Mouse (Mus musculus) layer of hippocampus, adult 8-10 months (tissue): ENCODE data around the gene Mlec. TPM values are rescaled to one million over a fixed set of nuclear protein-coding genes. Genes with fewer than 3 reads are reported as not detected.
"Not testable (repeated sequence)": the region's sequence is repeated elsewhere in the genome, so short reads cannot be mapped to it uniquely, and the experiment has no call there.

ENCODE experiments used
- DNase-seq, 2 experiments: peaks; one replicate each; pipeline ENCODE4 v3.0.0; 2022; ENCODE audit warnings: low spot score in 2 of 2
- total RNA-seq, 4 experiments: library from RNA; stranded (reverse); gene quantifications; 2 replicates each; pipeline ENCODE4 v1.2.4; 2022

The Mlec gene
- total RNA-seq, 4 experiments from 2014 or later, result 80.4 to 100 (median 89.0) TPM

DNA sequence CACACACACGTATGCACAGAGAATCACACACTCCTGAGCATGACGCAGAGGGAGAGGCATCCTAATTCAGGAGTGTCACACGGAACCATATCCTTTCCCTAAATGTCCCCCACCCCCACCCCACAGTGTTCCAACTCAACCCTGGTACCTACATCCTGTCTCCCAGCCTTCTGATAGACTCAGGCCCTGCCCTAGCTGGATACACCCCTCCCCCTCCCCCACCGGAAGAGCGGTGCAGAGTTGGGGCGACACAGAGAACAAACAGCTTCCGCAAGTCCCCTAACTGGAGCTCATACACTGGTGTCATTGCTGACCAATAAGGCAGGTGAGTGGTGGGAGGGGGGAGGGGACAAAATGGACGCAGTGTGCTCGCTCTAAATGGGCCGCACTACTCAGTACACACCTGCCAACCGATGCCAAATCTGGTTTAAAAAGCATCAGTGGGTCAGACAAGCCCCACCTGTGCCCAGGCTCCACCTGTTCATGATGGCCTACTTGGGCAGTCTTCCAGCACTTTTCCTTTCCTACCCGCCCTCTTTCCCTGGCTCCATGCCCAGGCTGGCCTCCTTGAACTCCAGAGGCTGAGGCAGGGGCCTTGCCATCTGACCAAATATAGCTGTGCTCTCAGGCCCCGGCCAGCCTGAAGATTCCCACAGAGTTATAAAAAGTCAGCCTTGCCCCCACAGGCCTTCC lies 23.4 kb upstream of the Mlec start:
- no peak for DNase-seq

- DNase-seq, result no peak
Measured at GRCm38 (mm10) chr5:115179596-115179995, 21.6 kb upstream of the Mlec start.

DNA sequence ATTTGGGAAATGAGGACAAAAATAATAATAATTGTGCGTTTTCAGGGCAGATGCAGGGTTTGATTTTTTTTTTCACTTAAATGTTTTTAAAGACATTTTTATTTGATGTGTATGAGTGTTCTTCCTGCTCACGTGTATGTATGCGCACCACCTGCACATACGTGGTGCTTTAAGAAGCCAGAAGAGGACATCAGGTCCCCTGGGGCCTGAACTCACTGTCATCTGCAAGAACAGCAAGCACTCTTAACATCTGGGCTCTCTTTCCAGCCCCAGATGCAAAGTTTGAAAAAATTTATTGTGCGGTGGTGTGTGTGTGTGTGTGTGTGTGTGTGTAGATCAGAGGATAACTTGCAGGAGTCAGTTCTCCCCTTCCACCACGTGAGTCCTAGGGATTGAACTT lies 19.9 kb upstream of the Mlec start:
- no peak for DNase-seq

DNA sequence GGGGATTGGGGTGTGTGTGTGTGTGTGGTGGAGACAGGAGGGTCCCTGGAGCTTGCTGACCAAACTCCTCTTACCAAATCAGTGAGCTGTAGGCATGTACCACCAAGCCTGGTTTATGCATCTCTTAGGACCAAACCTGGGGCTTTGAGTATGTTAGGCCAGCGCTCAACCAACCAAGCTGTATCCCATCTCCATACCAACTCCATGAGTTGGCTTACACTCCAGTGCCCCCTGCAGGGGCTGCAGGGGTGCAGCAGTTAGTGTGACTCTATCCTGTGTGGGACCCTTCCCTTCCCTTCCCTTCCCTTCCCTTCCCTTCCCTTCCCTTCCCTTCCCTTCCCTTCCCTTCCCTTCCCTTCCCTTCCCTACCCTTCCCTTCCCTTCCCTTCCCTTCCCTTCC lies 16.6 kb upstream of the Mlec start:
- no peak for DNase-seq

DNA sequence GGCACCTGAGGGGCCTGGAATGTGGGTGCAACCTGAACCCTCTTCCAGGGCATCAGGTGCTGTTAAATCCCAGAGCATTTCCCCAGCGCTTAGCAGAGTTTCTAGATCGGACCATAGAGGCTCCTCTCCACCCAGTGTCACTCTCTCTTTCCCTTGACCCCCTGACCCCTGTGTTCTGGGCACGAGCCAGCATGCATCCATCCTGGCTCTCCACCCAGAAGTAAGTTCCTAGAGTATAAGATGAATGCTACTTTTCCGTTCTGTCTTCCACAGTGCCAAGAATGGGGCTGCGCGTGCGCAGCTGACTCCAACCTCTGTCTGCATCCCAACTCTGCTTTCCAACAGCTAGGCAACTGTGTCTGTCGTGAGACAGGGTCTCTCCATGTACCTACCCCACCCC lies 12.2 kb upstream of the Mlec start:
- no peak for DNase-seq

DNA sequence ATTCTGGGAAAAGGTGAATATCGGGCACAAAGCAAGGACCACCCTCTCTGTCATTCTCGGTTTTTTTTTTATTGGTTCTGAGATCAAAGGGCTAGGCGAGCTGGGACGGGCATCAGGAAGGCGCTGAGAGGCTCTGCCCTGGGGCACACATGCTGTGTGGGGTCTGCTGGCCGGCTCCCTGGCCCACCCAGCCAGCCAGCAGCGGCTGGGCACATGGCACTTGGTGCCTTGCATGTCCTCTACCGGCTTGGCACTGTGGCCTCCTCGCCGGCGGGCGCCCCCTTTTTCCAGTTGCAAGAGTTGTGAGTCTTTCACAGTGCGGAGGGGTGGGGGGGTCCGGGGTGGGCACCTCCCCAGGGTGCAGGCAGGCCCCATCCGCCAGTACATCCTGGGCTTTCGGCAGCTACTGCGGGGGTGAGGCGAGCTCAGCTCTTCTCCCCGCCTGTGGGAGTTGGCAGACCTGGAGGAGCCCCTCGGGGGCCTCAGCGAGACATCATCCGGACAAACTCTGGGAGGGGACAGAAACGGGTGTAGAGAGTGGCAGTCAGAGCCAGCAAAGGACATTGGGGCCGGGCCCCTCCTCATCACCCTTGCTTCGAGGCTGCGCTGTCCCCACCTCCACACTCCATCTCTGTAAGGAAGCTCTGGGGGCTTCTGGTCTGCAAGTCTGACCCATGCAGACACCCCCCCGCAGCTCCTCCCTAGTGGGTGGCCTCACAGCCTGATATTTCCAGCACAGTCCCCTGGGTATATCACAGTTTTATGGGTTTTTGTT lies 10.8 kb upstream of the Mlec start:
- no peak for DNase-seq

DNA sequence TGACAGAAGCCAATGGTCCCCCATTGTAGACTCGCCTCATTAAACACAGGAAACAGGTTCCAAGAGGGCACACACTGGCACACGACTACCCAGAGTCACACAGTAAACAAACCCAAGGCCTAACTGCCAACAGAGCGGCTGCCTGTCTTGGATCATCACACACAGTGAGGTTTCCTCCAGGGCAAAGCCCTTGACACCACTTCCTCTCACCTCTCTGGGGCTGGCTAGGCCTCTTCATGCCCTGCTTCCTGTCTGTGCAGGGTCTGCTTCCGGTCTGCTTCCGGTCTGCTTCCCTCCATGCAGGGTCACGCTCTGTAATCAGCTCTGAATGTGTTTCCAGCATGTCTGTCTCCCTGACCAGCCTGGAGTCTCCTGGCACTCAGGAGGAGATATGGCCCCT lies 9.4 kb upstream of the Mlec start:
- DNase-seq, result no peak

DNA sequence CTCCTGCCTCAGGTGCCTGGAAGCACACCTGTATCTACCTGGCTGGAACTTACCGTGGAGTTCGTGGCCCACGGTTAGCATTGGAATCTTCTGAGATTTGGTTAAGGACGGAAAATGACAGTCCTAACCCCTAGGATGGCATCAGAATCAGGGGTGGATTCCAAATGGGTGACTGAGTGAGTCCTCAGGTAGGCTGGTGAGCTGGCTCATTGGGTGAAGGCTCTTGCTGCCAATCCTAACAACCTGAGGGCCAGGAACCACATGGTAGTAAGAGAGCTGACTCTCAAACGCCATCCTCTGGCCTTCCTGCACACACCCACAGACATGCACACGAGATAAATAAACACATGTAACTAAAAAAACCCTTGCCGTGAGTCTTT lies 8.8 kb upstream of the Mlec start:
- no peak for DNase-seq

- DNase-seq, result no peak
Measured at GRCm38 (mm10) chr5:115165895-115166814, 8.2 kb upstream of the Mlec start.

DNA sequence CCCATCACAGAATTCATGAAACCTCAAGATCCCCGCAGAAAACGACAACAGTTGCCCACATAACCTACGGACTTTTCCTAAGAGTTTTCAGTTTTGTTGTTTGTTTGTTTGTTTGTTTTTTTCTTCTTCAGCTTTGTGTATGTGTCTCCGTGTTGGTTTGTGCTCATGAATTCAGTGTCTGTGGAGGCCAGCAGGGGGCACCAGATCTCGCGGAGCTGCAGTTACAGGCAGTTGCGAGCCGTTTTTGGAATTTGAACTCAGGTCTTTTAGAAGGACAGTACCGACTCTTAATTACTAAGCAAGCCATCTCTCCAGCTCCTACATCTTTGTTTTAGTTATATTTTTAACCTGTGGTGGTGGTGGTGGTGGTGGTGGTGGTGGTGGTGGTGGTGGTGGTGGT lies 7.4 kb upstream of the Mlec start:
- DNase-seq, result no peak

DNA sequence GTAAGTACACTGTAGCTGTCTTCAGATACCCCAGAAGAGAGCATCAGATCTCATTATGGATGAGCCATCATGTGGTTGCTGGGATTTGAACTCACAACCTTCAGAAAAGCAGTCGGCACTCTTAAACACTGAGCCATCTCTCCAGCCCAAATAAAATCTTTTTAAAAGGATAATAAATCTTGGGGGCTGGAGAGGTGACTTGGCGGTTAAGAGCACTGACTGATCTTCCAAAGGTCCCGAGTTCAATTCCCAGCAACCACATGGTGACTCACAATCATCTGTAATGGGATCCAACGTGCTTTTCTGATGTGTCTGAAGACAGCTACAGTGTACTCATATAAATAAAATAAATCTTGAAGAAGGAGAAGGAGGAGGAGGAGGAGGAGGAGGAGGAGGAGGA lies 6.5 kb upstream of the Mlec start:
- not testable (repeated sequence) for DNase-seq

DNA sequence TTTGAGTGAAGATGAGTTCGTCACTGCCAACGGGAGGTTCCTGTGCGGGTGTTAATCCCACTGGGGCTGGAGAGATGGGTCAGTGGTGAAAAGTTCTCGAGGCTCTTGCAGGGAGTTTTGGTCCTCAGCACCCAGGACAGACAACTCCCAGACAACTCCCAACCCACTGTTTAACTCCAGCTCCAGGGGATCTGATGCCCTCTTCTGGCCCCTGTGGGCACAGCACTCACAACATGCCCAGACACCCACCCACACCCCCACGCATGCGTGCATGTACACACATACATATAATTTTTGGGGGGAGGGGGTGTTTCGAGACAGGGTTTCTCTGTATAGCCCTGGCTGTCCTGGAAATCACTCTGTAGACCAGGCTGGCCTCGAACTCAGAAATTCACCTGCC lies 5.6 kb upstream of the Mlec start:
- DNase-seq, result peak in 1 of 2 experiments; percentile 62

GRCm38 (mm10) chr5:115161940-115162279 lies 3.9 kb upstream of the Mlec start:
- DNase-seq, result not testable (repeated sequence)

DNA sequence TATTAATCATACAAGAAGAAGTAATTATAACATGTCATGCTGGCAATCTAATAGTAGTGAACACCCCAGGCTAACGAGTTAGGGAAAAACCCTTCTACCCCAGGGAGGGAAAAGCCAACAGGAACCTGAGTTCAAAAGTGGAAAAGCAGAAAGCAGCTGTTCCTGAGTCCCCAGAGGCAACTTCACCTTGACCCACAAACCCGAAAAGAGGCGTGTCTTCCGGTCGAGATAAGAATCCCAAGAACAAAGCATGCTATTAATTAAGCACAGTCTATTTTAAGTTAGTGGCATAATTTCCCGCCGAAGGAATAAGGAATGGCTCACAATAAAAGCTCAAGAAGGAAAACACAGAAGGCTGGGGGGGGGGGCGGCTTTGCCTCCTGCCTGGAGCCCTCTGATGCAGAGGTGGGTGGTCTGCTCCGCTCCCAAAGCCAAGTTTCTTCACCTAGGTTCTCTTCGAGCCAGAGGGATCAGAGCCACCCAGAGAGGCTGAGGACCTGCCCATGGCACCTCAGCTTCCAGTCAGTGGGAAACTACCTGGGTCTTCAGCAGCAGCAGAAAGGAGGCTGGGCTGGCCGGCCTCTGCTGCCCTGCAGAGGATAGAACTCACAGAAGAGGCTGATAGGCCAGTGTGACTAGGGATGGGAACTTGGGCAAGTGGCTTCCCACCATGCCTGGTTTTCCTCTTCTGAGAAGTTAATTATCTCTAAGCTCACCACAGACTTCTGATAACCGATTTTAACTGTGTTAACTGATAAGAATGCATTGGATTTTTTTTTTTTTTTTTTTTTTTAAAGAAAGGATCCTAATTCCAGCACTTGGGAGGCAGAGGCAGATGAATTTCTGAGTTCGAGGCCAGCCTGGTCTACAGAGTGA lies 3.3 kb upstream of the Mlec start:
- no peak for DNase-seq

- DNase-seq, result no peak
Measured at GRCm38 (mm10) chr5:115160655-115161054, 2.7 kb upstream of the Mlec start.

GRCm38 (mm10) chr5:115159165-115159564 lies 1.2 kb upstream of the Mlec start:
- no peak for DNase-seq

- no peak for DNase-seq
Measured at GRCm38 (mm10) chr5:115156933-115157589, 918 bp downstream of the Mlec start.

- DNase-seq, result no peak
Measured at GRCm38 (mm10) chr5:115156401-115156800, 1.6 kb downstream of the Mlec start.

- DNase-seq, result no peak
Measured at GRCm38 (mm10) chr5:115155831-115156230, 2.1 kb downstream of the Mlec start.

DNA sequence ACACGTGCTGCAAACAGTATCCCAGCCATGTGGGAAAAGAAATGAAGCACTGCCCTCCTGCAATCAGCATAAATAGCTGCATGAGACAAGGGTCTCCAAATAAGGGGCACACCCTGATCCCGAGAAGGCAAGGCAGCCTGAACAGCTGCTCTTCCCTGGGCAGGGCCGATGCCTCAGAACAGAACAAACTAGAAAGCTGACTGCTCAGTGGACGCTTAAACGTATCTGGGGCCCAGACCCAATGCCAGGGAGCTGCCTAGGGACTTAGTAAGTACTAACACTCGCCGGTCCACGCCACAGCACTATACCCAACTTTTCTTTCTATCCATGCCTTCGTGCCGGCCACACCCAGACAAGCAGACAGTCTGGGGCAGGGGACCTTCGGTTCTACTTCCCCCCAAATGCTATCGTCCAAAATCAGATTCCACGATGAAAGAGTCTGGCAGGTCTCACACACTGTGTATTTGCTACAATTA lies 2.8 kb downstream of the Mlec start:
- no peak for DNase-seq
